Mouse (Mus musculus) neural tube, embryonic 10.5 days (tissue): Measurements from ENCODE around the gene Htt.
A peak's percentile ranks its signal among the peaks of the same experiment; 100 is the strongest.

Experiments
- DNase-seq: peaks from one replicate; pipeline ENCODE4 v3.0.0-alpha.2; 2017; ENCODE audit warnings: low spot score; ENCODE audit errors: extremely low spot score

Gene Htt

GRCm38 (mm10) chr5:34931091-34931490, 169.6 kb downstream of the Htt start:
- peak; percentile 13 for DNase-seq

GRCm38 (mm10) chr5:34931516-34932457, 170.2 kb downstream of the Htt start:
- DNase-seq = peak; percentile 14

DNA sequence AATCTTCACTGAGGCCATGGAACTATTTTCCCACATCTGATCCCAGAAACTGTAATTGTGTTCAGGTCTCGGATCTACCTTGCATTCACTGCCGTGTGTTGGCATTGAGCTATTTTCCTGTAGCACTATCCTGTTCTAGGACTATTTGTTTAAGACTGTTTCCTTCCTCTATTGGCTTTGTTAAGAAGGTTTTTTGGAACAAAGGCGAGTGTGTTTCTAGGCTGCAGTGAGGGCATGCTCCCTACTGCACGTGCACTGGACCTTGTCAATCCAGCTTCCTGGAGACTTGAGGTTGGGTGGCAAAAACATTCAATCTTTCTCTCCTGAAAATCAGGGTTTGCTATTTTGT, 170.9 kb downstream of the Htt start:
- no peak for DNase-seq

GRCm38 (mm10) chr5:34933461-34933860, 171.9 kb downstream of the Htt start:
- no peak for DNase-seq

- no peak for DNase-seq
Measured at GRCm38 (mm10) chr5:34941710-34942470, 180.3 kb downstream of the Htt start.

- no peak for DNase-seq
Measured at GRCm38 (mm10) chr5:34943428-34943827, 181.9 kb downstream of the Htt start.

GRCm38 (mm10) chr5:34948861-34949760, 187.6 kb downstream of the Htt start, which contains the start of gene Rgs12:
TSS of gene Rgs12 (plus strand) at chr5:34949445.
- DNase-seq = peak; percentile 95

DNA sequence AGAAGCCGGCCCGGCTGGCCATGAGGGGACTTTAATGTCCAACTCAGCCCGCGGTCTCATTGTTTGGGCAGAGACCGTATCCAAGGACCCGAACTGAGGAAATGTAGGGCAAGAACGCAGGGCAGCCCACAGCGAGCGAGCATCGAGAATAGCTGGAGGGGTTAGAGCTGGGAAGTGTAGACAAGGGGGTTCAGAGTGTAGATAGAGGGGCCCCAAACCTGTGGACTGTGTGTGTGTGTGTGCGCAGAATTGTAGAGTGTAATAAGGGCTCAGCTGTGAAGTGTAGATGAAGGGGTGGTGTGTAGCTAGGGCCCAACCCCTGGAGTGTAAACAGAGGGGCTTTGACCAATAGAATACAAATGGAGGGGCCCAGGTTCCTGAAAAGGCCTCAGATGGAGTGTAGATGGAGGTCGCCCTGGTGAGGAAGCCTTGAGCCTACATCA, 188.2 kb downstream of the Htt start:
- no peak for DNase-seq

- DNase-seq = no peak
Measured at GRCm38 (mm10) chr5:34950486-34951160, 189.1 kb downstream of the Htt start.

DNA sequence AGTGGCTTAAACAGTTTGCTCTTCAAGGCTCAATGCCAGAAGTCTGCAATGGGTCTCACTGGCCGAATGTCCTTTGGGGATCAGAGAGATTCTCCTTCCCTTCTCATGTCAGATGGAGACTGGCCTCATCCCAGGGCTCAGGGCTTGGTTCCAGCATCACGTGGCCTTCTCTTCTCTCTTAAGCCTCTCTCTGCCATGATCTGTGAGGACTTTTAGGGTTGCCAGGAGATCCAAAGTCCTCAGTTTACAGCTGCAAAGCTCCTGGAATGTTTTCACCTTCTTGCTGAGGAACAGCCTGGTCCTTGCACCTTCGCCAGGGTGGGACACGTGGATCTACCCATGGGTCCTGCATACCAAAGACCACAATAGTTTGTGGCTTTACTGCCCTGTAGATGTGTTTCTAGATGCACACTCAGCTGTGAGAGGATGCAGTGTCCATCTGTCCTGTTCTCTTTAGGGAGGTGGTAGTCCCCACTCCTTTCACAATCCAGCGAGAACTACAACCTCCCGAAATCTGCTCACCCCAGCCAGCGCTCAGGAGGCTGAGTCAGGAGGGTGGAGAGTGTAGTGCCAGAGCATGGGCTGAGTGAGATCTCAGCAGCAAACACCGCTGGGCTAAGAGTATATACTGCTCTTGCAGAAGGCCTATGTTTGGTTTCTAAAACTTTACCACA, 189.8 kb downstream of the Htt start:
- no peak for DNase-seq

GRCm38 (mm10) chr5:34954508-34954907, 193.0 kb downstream of the Htt start:
- DNase-seq = no peak

DNA sequence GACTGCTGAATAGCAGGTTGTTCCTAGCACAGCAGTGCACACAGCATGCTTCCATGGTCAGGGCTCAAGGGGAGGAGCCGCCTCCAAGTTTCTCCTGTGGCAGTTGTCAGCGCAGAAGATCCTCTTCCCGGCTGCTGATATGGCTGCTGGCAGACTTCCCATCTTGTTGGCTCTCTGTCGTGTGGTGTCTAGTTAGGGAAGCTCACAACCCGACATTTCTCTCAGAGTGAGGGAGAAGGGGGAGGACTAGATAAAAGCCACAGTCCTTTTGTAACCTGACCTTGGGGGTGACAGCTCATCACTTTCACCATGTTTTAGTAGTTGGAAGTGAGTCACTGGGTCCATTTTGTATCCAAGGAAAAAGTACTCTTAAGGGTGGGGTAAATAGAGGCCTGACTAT, 194.1 kb downstream of the Htt start:
- no peak for DNase-seq

- no peak for DNase-seq
Measured at GRCm38 (mm10) chr5:34956151-34956550, 194.6 kb downstream of the Htt start.

- DNase-seq = no peak
Measured at GRCm38 (mm10) chr5:34957015-34957414, 195.5 kb downstream of the Htt start.

DNA sequence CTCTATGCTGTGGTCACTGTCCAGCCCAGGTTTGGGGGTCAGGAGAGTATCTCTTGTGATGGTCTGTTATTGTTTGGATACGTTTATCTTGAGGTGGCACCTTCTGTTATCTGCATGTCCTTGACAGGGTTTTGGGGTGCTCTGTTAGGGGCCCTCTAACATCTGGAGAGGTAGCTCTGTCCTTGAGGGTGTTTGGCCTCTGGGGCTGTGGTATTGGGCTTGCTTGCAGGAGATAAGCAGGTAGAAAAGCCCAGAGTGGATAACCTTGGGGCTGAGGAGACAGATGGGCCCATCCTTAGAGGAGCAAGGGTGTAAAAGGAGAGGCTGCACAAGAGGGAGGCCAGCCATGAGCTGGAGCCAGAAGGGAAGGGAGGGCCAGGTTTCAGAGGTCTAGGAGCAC, 198.5 kb downstream of the Htt start:
- DNase-seq = no peak
